Mouse (Mus musculus): ENCODE measurements at regions not wholly inside any gene's neighbourhood (a gene's known extent, or its start where the extent isn't known, plus 50 kb on each side); places are given as distances from the start of the nearest gene placed in this dataset.

DNA sequence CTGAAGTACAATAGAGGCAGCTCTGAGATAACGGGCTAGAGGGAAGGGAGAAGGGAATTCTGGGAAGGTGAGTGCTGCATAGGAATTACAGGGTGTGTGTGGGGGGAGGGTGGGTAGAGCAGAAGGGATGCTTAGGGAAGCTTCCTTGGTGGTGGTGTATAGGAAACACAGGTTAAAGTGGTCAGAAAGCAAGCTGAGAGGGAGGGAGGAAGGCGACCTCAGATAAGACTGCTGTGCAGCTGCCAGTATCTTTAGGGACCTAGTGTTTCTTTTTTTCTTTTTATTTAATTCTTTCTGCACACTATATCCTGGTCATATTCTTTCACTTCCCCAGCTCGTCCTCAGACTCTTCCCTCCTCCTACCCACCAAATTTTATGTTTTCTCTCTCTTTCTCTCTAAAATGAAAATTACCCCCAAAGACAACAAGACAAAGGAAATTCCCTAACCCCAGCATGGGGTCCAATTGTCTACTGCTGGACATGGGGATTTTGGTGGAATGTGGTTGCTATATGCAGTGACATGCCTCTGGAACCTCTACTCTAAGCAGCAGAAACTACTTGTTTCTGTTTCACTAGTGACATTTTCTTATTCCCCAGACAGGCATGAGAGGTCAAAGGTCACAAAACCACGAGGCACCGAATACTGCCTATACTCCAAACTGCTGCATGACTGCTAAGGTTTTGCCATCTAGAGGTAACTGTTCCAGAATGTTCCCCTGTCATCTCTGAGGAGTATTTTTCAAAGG, 835.8 kb upstream of the Lrrc6 start:
- no peaks in the 10 kb centered on the region for H3K27me3 ChIP-seq (ENCODE audit: control insufficient read depth, insufficient read depth, low read length)
- no peaks in the 10 kb centered on the region for H3K4me1 ChIP-seq (ENCODE audit: control insufficient read depth, insufficient read depth, low read length)
- TF ChIP-seq POLR2A (IDR thresholded peaks at IDR 0.05; ENCODE audit: borderline replicate concordance, extremely low read depth, insufficient read depth, insufficient read length), result no peak
- ATAC-seq (ENCODE audit: low FRiP score, low read depth) (no peak), DNase-seq (ENCODE audit: low spot score) (no peak)
- no peak overlapping the region for H3K27ac ChIP-seq (replicated peaks; ENCODE audit: low read depth, low read length)
- H3K4me2 ChIP-seq (replicated peaks; ENCODE audit: low read depth, low read length, severe bottlenecking), result no peak overlapping the region
- H3K9ac ChIP-seq (ENCODE audit: low read depth, low read length, severe bottlenecking), result no peak overlapping the region
- 64% methylated on average over 5 of the region's 5 CpGs for WGBS
- H3K4me3 ChIP-seq (replicated peaks; ENCODE audit: low read length), result no peak overlapping the region
- no peaks in the 10 kb centered on the region for H3K9me3 ChIP-seq (ENCODE audit: control insufficient read depth, low read length)
- no peaks in the 10 kb centered on the region for H3K36me3 ChIP-seq (ENCODE audit: control insufficient read depth, insufficient read depth, low read length)

DNA sequence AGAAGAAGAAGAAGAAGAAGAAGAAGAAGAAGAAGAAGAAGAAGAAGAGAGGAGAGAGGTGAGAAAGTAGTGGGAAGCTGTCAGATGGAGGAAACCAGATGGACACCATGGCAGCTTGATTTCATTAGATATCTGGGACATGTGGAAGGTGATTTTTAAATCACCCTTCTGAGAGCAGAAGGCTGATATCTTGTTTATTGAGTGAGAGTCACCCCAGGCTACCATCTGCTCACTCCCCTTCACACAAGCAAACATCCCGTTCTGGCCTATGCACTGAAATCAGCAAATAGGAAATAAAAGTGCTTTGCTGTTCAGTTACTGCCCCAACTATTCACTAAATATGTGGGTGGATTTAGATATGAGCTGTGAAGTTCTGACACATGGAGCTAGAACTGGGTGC, 831.8 kb upstream of the Lrrc6 start:
- no peak for TF ChIP-seq POLR2A (IDR thresholded peaks at IDR 0.05; ENCODE audit: borderline replicate concordance, extremely low read depth, insufficient read depth, insufficient read length)
- no peak overlapping the region for H3K4me2 ChIP-seq (replicated peaks; ENCODE audit: low read depth, low read length, severe bottlenecking)
- no peak overlapping the region for H3K4me3 ChIP-seq (replicated peaks; ENCODE audit: low read length)
- no peaks in the 10 kb centered on the region for H3K27me3 ChIP-seq (ENCODE audit: control insufficient read depth, insufficient read depth, low read length)
- WGBS, result 68% methylated on average over 1 of the region's 1 CpGs
- H3K9ac ChIP-seq (ENCODE audit: low read depth, low read length, severe bottlenecking), result no peak overlapping the region
- H3K36me3 ChIP-seq (ENCODE audit: control insufficient read depth, insufficient read depth, low read length), result no peaks in the 10 kb centered on the region
- DNase-seq (ENCODE audit: low spot score), result no peak
- no peaks in the 10 kb centered on the region for H3K4me1 ChIP-seq (ENCODE audit: control insufficient read depth, insufficient read depth, low read length)
- H3K9me3 ChIP-seq (ENCODE audit: control insufficient read depth, low read length), result no peaks in the 10 kb centered on the region
- no peak for ATAC-seq (ENCODE audit: low FRiP score, low read depth)
- no peak overlapping the region for H3K27ac ChIP-seq (replicated peaks; ENCODE audit: low read depth, low read length)

GRCm38 (mm10) chr15:67320292-67320691, 819.6 kb upstream of the Lrrc6 start:
- Histone ChIP-seq H3K9me3 (ENCODE audit: control insufficient read depth, low read length) (no peaks in the 10 kb centered on the region), H3K27ac (replicated peaks; ENCODE audit: low read depth, low read length) (no peak overlapping the region), H3K4me3 (replicated peaks; ENCODE audit: low read length) (no peak overlapping the region), H3K36me3 (ENCODE audit: control insufficient read depth, insufficient read depth, low read length) (no peaks in the 10 kb centered on the region), H3K27me3 (ENCODE audit: control insufficient read depth, insufficient read depth, low read length) (no peaks in the 10 kb centered on the region), H3K9ac (ENCODE audit: low read depth, low read length, severe bottlenecking) (no peak overlapping the region), H3K4me2 (replicated peaks; ENCODE audit: low read depth, low read length, severe bottlenecking) (no peak overlapping the region), H3K4me1 (ENCODE audit: control insufficient read depth, insufficient read depth, low read length) (no peaks in the 10 kb centered on the region)
- TF ChIP-seq POLR2A (IDR thresholded peaks at IDR 0.05; ENCODE audit: borderline replicate concordance, extremely low read depth, insufficient read depth, insufficient read length), result no peak
- 78% methylated on average over 2 of the region's 2 CpGs for WGBS
- DNase-seq (ENCODE audit: low spot score), result no peak
- ATAC-seq (ENCODE audit: low FRiP score, low read depth), result no peak

DNA sequence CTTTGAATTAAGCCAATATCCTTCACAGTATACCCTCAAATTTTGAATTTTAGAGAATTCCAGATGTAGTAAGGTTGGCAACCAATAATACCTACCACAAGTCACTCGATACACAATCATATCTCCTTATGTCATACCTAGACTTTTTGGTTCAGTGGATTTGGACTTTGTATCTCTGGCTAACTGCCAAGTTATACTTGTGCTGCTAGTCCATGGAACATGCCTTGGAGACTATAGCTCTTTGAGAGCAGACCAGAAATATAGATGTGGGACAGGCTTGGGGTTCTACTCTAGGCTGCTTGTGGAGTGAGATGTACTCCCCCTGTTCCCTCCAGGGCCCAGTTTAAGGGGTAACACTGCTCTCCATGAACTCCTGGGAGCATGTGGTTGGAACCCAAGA, 814.5 kb upstream of the Lrrc6 start:
- no peak for ATAC-seq (ENCODE audit: low FRiP score, low read depth)
- TF ChIP-seq POLR2A (IDR thresholded peaks at IDR 0.05; ENCODE audit: borderline replicate concordance, extremely low read depth, insufficient read depth, insufficient read length), result no peak

GRCm38 (mm10) chr15:67313648-67314047, 812.9 kb upstream of the Lrrc6 start:
- no peak for TF ChIP-seq POLR2A (IDR thresholded peaks at IDR 0.05; ENCODE audit: borderline replicate concordance, extremely low read depth, insufficient read depth, insufficient read length)
- no peaks in the 10 kb centered on the region for H3K36me3 ChIP-seq (ENCODE audit: control insufficient read depth, insufficient read depth, low read length)
- DNase-seq (ENCODE audit: low spot score) (no peak), ATAC-seq (ENCODE audit: low FRiP score, low read depth) (no peak)
- no peaks in the 10 kb centered on the region for H3K4me1 ChIP-seq (ENCODE audit: control insufficient read depth, insufficient read depth, low read length)
- no peak overlapping the region for H3K27ac ChIP-seq (replicated peaks; ENCODE audit: low read depth, low read length)
- no peaks in the 10 kb centered on the region for H3K9me3 ChIP-seq (ENCODE audit: control insufficient read depth, low read length)
- H3K27me3 ChIP-seq (ENCODE audit: control insufficient read depth, insufficient read depth, low read length), result no peaks in the 10 kb centered on the region
- H3K4me2 ChIP-seq (replicated peaks; ENCODE audit: low read depth, low read length, severe bottlenecking), result no peak overlapping the region
- H3K4me3 ChIP-seq (replicated peaks; ENCODE audit: low read length), result no peak overlapping the region
- no peak overlapping the region for H3K9ac ChIP-seq (ENCODE audit: low read depth, low read length, severe bottlenecking)

More for the DNA sequence above, 814.5 kb upstream of the Lrrc6 start:
- no peak for DNase-seq (ENCODE audit: low spot score)
- Histone ChIP-seq H3K27ac (replicated peaks; ENCODE audit: low read depth, low read length) (no peak overlapping the region), H3K4me3 (replicated peaks; ENCODE audit: low read length) (no peak overlapping the region), H3K9me3 (ENCODE audit: control insufficient read depth, low read length) (no peaks in the 10 kb centered on the region), H3K27me3 (ENCODE audit: control insufficient read depth, insufficient read depth, low read length) (no peaks in the 10 kb centered on the region), H3K4me2 (replicated peaks; ENCODE audit: low read depth, low read length, severe bottlenecking) (no peak overlapping the region), H3K9ac (ENCODE audit: low read depth, low read length, severe bottlenecking) (no peak overlapping the region), H3K36me3 (ENCODE audit: control insufficient read depth, insufficient read depth, low read length) (no peaks in the 10 kb centered on the region), H3K4me1 (ENCODE audit: control insufficient read depth, insufficient read depth, low read length) (no peaks in the 10 kb centered on the region)
- WGBS, result 77% methylated on average over 1 of the region's 1 CpGs

All from limb, embryonic 14.5 days (tissue).